Mouse (Mus musculus) kidney, postnatal 0 days (tissue): ENCODE measurements at regions not wholly inside any gene's neighbourhood (a gene's known extent, or its start where the extent isn't known, plus 50 kb on each side); places are given as distances from the start of the nearest gene placed in this dataset.

Source experiments
- ATAC-seq: fragments of 200-750 bp; cut with Nextera tagmentation; replicated peaks from 2 replicates; pipeline ENCODE4 v1.8.0; 2017; ENCODE audit warnings: low read depth, moderate number of reproducible peaks, moderate TSS enrichment, moderate library complexity; ENCODE audit not compliant: low FRiP score
- DNase-seq: peaks from one replicate; pipeline ENCODE4 v3.0.0-alpha.2; 2016; ENCODE audit warnings: low spot score
- H3K27ac ChIP-seq: fragments of 300-500 bp; sonication (generic); 2 replicates; pipeline ENCODE4 v1.5.1; 2014; ENCODE audit warnings: mild to moderate bottlenecking
- H3K27me3 ChIP-seq: fragments of 300-500 bp; sonication (generic); 2 replicates; pipeline ENCODE4 v1.6.1; 2014; ENCODE audit warnings: low read length, mixed read lengths; ENCODE audit not compliant: insufficient read depth
- H3K36me3 ChIP-seq: fragments of 300-500 bp; sonication (generic); 2 replicates; pipeline ENCODE4 v1.6.1; 2014; ENCODE audit warnings: low read length, mixed read lengths; ENCODE audit not compliant: insufficient read depth
- H3K4me1 ChIP-seq: fragments of 300-500 bp; sonication (generic); replicated peaks from 2 replicates; pipeline ENCODE4 v1.6.1; 2014; ENCODE audit warnings: antibody characterized with exemption, low read length, mixed read lengths; ENCODE audit not compliant: insufficient read depth
- H3K4me2 ChIP-seq: fragments of 300-500 bp; sonication (generic); 2 replicates; pipeline ENCODE4 v1.6.1; 2014; ENCODE audit warnings: mild to moderate bottlenecking, low read length, moderate library complexity, mixed read lengths
- H3K4me3 ChIP-seq: fragments of 300-500 bp; sonication (generic); replicated peaks from 2 replicates; pipeline ENCODE4 v1.5.1; 2014; ENCODE audit warnings: low read depth, low read length
- H3K9ac ChIP-seq: fragments of 300-500 bp; sonication (generic); 2 replicates; pipeline ENCODE4 v1.6.1; 2014; ENCODE audit warnings: low read depth, low read length
- H3K9me3 ChIP-seq: fragments of 300-500 bp; sonication (generic); replicated peaks from 2 replicates; pipeline ENCODE4 v1.6.1; 2016; ENCODE audit warnings: low read length, inconsistent platforms, mixed read lengths
- CTCF ChIP-seq: IDR thresholded peaks from 2 replicates; pipeline ENCODE4 v1.5.1; 2016; ENCODE audit warnings: antibody characterized with exemption, low read depth, mild to moderate bottlenecking, moderate library complexity
- WGBS: fragments of 180-500 bp; shearing (Covaris S2); extraction: QIAGEN DNeasy Blood & Tissue Kit; methylation state at CpG from one replicate; pipeline ENCODE4 v1.1.7; 2014; 5-methylcytosine and 5-hydroxymethylcytosine counted together

DNA sequence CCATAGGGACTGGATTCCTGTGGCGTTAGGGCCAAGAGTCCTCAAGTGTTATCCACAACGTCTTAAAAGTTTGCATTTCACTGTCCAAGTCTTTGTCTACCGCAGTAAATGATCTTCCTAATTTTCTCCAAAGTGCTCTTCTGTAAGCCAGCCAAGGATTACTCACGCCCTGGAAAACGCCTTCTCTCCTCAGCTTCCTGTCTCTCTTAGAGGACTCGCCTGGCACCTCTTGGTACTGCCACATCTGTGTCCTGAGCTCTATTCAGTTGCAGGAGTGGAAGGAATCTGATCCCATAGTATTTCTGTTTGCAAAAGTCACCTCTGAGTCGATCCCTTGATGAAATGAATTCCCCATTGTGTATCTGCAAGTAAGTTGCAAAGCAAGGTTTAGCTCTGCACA, 179.7 kb upstream of the Gpc5 start:
- Histone ChIP-seq H3K9ac (no peak overlapping the region), H3K36me3 (no peaks in the 10 kb centered on the region), H3K4me3 (no peak overlapping the region), H3K4me2 (no peak overlapping the region), H3K9me3 (no peaks in the 10 kb centered on the region), H3K27ac (no peak overlapping the region), H3K27me3 (no peaks in the 10 kb centered on the region), H3K4me1 (no peaks in the 10 kb centered on the region)
- no peak for TF ChIP-seq CTCF
- WGBS: 68% methylated on average over 7 of the region's 7 CpGs
- ATAC-seq (no peak), DNase-seq (no peak)

DNA sequence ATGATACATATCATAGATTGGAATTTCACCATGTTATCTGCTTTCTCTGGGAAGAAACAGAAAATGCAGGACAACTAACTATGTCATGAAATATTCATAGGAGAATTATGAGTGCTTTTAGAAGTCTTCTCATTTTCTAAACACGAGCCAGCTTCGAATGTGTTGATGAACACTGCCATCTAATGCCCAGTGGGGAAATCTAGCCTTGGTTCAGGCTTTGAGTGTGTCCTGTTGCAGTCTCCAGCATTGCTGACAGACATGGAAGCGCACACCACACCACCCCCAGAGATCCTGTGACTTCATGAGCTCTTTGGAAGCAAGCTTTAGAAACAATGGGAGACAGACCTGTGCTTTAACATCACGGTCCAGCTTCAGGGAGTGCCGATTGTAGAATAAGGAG, 178.8 kb upstream of the Gpc5 start:
- no peak for ATAC-seq
- TF ChIP-seq CTCF: peak; percentile 71
- H3K9ac ChIP-seq: no peak overlapping the region
- no peaks in the 10 kb centered on the region for H3K9me3 ChIP-seq
- WGBS: 47% methylated on average over 5 of the region's 5 CpGs
- no peaks in the 10 kb centered on the region for H3K36me3 ChIP-seq
- no peaks in the 10 kb centered on the region for H3K27me3 ChIP-seq
- no peak overlapping the region for H3K4me2 ChIP-seq
- no peak overlapping the region for H3K27ac ChIP-seq
- DNase-seq: peak; percentile 36
- no peaks in the 10 kb centered on the region for H3K4me1 ChIP-seq
- no peak overlapping the region for H3K4me3 ChIP-seq

DNA sequence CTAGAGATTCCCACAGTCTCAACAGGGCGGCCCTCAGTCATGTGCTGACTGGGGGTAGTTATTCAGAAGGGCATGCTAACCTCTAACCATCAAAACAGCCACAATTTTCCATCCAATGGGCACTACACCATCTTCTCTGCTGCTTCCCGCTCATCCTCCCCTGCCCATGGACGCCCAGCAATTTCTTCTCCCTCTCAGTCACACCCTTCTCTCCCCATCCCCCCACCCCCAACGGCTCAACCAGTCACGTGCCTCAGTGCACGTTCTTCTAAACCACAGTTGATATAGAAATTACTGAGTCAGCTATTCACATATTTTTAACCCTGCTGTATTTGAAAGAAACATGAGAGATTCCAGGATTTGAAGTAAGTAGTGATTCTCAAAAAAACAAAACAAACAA, 146.3 kb upstream of the Gpc5 start:
- H3K36me3 ChIP-seq: no peaks in the 10 kb centered on the region
- H3K9ac ChIP-seq: no peak overlapping the region
- H3K27me3 ChIP-seq: no peaks in the 10 kb centered on the region
- no peak overlapping the region for H3K4me2 ChIP-seq
- no peak for TF ChIP-seq CTCF
- DNase-seq (no peak), ATAC-seq (no peak)
- no peak overlapping the region for H3K4me3 ChIP-seq
- 67% methylated on average over 6 of the region's 6 CpGs for WGBS
- no peaks in the 10 kb centered on the region for H3K4me1 ChIP-seq
- no peak overlapping the region for H3K27ac ChIP-seq
- H3K9me3 ChIP-seq: no peaks in the 10 kb centered on the region

DNA sequence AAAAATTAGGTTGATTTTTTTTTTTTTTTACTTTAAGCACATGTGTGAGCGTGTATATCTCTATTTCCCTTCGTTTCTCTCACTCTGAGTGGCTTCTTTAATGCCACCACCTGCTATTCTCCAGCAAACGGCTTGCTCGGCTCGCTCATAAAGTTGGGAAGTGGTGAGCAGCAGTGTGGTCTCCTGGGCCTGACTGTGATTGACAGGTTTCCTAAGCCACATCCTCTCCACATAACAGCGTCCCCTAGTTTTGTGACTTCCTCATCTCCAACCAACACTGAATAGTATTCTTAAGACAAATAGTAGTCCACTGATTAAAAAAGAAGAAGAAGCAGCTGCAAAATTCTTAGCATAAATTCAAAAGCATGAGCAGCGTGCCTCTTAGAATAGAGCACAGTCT, 145.7 kb upstream of the Gpc5 start:
- TF ChIP-seq CTCF: no peak
- H3K4me3 ChIP-seq: no peak overlapping the region
- H3K4me2 ChIP-seq: no peak overlapping the region
- H3K36me3 ChIP-seq: no peaks in the 10 kb centered on the region
- H3K27me3 ChIP-seq: no peaks in the 10 kb centered on the region
- DNase-seq (no peak), ATAC-seq (no peak)
- H3K27ac ChIP-seq: no peak overlapping the region
- no peak overlapping the region for H3K9ac ChIP-seq
- WGBS: 65% methylated on average over 7 of the region's 7 CpGs
- no peaks in the 10 kb centered on the region for H3K9me3 ChIP-seq
- H3K4me1 ChIP-seq: no peaks in the 10 kb centered on the region

DNA sequence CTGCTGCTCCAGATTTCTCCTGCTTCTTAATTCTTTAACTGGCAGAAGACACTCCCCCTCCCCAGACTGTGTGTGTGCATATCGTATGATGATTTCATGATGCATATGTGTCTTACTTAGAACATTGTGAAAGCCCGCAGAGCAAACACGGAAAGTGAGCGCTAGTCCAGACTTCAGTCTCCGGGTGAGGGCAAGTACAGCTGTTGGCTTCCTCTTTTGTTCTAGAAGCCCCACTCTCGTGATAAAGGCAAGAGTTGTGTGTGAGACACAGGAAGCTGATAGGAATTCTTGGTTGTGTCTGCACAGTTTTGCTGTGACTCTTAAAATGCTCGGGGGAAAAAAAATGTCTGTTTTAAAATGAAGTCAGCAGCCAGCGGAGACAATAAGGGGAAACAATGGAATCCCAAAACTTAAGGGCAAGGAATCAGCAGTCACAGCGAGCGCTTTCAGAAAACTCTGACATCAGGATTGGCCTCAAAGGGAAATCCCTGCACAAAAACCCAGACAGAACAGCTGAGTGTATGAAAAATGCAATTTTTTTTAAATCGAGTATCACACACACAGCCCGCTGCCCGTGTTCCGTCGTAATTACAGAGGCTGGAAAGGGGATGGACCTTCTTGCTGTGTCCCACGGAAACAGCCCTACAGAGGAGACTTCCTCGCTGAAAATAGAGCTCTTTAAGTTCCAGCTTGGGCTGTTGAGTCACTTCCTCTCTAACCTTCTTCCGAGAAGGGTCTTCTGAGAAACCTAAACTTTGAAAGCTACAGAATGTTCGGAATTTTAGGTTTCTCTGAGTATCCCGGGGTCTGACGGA, 143.5 kb upstream of the Gpc5 start:
- Histone ChIP-seq H3K4me1 (0 out of 2 replicates have a peak, but pooled peaks cover 3% of the 10 kb centered on the region), H3K36me3 (no peaks in the 10 kb centered on the region), H3K9me3 (no peaks in the 10 kb centered on the region), H3K4me3 (no peak overlapping the region), H3K27me3 (no peaks in the 10 kb centered on the region), H3K27ac (peak overlapping the region; percentile 71), H3K9ac (no peak overlapping the region), H3K4me2 (peak overlapping the region; percentile 16)
- no peak for ATAC-seq
- WGBS: 60% methylated on average over 21 of the region's 21 CpGs
- TF ChIP-seq CTCF: no peak
- peak; percentile 65 for DNase-seq

DNA sequence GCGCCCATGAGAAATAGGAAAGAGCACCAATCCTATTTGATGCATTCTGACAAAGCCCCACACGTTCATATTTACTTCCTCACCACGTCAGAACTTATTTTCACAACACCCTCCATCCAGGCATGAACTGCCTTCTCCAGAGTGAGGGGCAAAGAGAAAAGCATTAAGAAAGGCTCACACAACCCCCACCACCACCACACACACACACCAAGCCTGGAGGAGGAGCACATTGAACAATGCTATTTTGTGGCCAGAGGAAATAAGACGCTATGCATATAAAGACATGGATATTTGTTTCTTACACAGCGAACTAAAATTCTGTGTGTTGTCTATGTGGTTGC, 142.9 kb upstream of the Gpc5 start:
- no peak overlapping the region for H3K9ac ChIP-seq
- peak overlapping the region; percentile 71 for H3K27ac ChIP-seq
- no peak for DNase-seq
- no peak for ATAC-seq
- H3K9me3 ChIP-seq: no peaks in the 10 kb centered on the region
- TF ChIP-seq CTCF: no peak
- H3K36me3 ChIP-seq: no peaks in the 10 kb centered on the region
- no peak overlapping the region for H3K4me3 ChIP-seq
- H3K27me3 ChIP-seq: no peaks in the 10 kb centered on the region
- WGBS: 67% methylated on average over 5 of the region's 5 CpGs
- 0 out of 2 replicates have a peak, but pooled peaks cover 3% of the 10 kb centered on the region for H3K4me1 ChIP-seq
- H3K4me2 ChIP-seq: peak overlapping the region; percentile 16

DNA sequence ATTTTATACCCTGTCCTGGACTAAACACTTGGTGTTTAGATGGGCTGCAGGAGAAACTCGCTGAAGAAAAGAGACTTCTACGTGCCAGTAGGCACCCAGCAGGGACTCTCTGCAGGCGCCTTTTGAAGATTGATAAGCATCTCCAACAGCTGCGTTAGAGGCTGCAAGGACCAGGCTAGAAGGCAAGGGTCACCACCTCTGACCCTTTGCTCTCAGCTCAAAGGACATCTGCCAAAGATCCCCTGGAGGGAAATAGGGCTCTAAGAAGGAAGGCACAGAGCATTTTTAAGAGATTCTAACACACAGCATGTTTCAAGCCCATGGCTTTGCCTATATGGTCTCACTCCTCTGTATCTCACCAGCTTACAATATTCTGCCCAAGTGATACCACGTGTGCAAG, 139.7 kb upstream of the Gpc5 start:
- ATAC-seq (no peak), DNase-seq (no peak)
- Histone ChIP-seq H3K4me2 (no peak overlapping the region), H3K9ac (no peak overlapping the region), H3K9me3 (no peaks in the 10 kb centered on the region), H3K4me3 (no peak overlapping the region), H3K4me1 (0 out of 2 replicates have a peak, but pooled peaks cover 3% of the 10 kb centered on the region), H3K36me3 (no peaks in the 10 kb centered on the region), H3K27me3 (no peaks in the 10 kb centered on the region), H3K27ac (no peak overlapping the region)
- 21% methylated on average over 5 of the region's 5 CpGs for WGBS
- no peak for TF ChIP-seq CTCF
